ENCODE assay signal across 23 mouse cellular contexts in the genomic region with DNA sequence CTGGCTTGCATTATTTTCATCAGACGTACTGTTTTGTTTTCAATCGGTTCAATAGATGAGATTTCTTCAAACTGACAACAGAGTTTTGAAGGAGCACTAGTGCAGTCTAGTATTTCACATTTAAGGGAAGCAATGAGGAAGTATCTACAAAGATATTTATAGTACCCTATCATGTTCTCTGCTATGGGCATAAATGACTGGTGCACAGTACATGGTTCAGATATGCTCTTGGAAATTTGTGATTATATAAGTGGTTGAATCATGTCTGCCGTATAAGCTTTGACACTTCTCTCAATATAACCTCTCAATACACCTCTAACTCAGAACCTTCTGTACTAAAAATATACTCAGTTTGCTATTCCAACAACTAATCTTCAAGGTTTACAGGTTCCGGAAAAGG.
"Had no signal": no experiment of that assay in that cellular context is flagged by ENCODE, and none has a peak within 500 bp of the region (broad histone marks: within the 10 kb centered on the region; RNA-seq: fewer than 3 reads in every experiment).

No protein-coding gene starts in this region.

- H3K9me3 ChIP-seq: heart, embryonic 13.5 days; hindbrain, embryonic 13.5 days; hindbrain, embryonic 15.5 days; kidney, embryonic 15.5 days; limb, embryonic 13.5 days; limb, embryonic 15.5 days; liver, embryonic 12.5 days had no signal

- H3K4me3 ChIP-seq: heart, adult 2 months; heart, embryonic 13.5 days; hindbrain, embryonic 13.5 days; hindbrain, embryonic 15.5 days; kidney, embryonic 15.5 days; limb, embryonic 13.5 days; limb, embryonic 15.5 days; liver, embryonic 12.5 days had no signal

- H3K4me2 ChIP-seq: heart, embryonic 13.5 days; hindbrain, embryonic 13.5 days; hindbrain, embryonic 15.5 days; kidney, embryonic 15.5 days; limb, embryonic 13.5 days; limb, embryonic 15.5 days; liver, embryonic 12.5 days had no signal

- H3K27ac ChIP-seq: heart, adult 2 months; heart, embryonic 13.5 days; hindbrain, embryonic 13.5 days; hindbrain, embryonic 15.5 days; hindbrain, postnatal 0 days; kidney, embryonic 15.5 days; kidney, postnatal 0 days; limb, embryonic 13.5 days; limb, embryonic 15.5 days; liver, embryonic 12.5 days; liver, embryonic 14.5 days had no signal

- H3K36me3 ChIP-seq: heart, embryonic 13.5 days; hindbrain, embryonic 13.5 days; hindbrain, embryonic 15.5 days; kidney, embryonic 15.5 days; limb, embryonic 13.5 days; limb, embryonic 15.5 days; liver, embryonic 12.5 days had no signal

- H3K27me3 ChIP-seq: heart, embryonic 13.5 days; hindbrain, embryonic 13.5 days; hindbrain, embryonic 15.5 days; kidney, embryonic 15.5 days; limb, embryonic 13.5 days; limb, embryonic 15.5 days; liver, embryonic 12.5 days had no signal

- ATAC-seq: hindbrain, postnatal 0 days; intestine, embryonic 16.5 days; liver, embryonic 12.5 days had no signal

- H3K4me1 ChIP-seq: heart, embryonic 13.5 days; hindbrain, embryonic 13.5 days; hindbrain, embryonic 15.5 days; kidney, embryonic 15.5 days; limb, embryonic 13.5 days; limb, embryonic 15.5 days; liver, embryonic 12.5 days had no signal

- DNase-seq: gastrocnemius, postnatal 14 days; gastrocnemius, postnatal 36 days; heart, adult 11 months; heart, adult 2 months; kidney, adult 11 months; kidney, adult 2 months; kidney, adult 9 months; kidney, postnatal 14 days; kidney, postnatal 36 days; layer of hippocampus, adult 9-11 months; layer of hippocampus, postnatal 36 days; left cerebral cortex, postnatal 4 days had no signal

- H3K9ac ChIP-seq: heart, embryonic 13.5 days; hindbrain, embryonic 13.5 days; hindbrain, embryonic 15.5 days; kidney, embryonic 15.5 days; limb, embryonic 13.5 days; limb, embryonic 15.5 days; liver, embryonic 12.5 days; liver, embryonic 14.5 days had no signal
